Mouse (Mus musculus): ENCODE data around the gene Sntb2. TPM values are rescaled to one million over a fixed set of nuclear protein-coding genes. Genes with fewer than 3 reads are reported as not detected.

The Sntb2 gene
- polyA plus RNA-seq, 1 experiment from 2014 or later, result 4.9 TPM

DNA sequence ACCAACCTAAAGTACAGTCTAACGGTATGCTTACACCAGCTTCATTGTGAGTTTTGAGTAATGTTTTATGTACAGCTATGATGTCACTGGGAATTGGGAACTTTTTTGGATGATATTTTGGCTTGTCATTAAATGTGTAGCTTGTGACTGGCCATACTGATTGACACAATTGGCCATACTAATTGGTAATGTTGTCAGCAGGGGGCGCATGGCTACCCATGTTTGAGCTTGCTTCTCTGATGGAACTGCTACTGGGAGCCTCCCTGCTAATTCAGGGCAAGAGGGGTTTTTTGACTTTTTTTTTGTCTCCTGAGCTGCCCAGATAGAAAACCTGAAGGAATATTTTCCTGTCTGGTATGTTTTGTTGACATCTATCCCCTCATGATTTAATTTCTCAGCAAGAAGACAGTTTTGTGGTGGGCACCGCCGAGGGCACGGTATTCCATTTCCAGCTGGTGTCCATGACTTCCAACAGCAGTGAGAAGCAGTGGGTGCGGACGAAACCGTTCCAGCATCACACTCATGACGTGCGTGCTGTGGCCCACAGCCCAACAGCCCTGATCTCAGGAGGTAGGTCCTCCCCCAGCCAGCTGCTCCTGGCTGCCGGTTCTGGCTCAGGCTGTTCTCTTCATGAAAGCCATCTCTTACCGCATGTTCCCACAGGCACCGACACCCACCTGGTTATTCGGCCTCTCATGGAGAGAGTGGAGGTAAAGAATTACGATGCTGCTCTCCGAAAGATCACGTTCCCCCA lies 29.6 kb upstream of the Sntb2 start:
- no peaks in the 10 kb centered on the region for H3K27me3 ChIP-seq (replicated peaks; ENCODE audit: control insufficient read depth, insufficient read depth, low read length)
- no peak overlapping the region for H3K9ac ChIP-seq (ENCODE audit: low read depth, low read length)
- WGBS, result 91% methylated on average over 17 of the region's 17 CpGs
- DNase-seq (ENCODE audit: low spot score) (no peak), ATAC-seq (replicated peaks; ENCODE audit: low FRiP score) (no peak)
- peaks cover 62% of the 10 kb centered on the region for H3K36me3 ChIP-seq (ENCODE audit: control insufficient read depth, insufficient read depth, low read length)
- no peaks in the 10 kb centered on the region for H3K4me1 ChIP-seq (replicated peaks; ENCODE audit: control insufficient read depth, insufficient read depth, low read length)
- H3K4me2 ChIP-seq, result no peak overlapping the region
- H3K27ac ChIP-seq (ENCODE audit: low read depth, low read length), result no peak overlapping the region
- no peaks in the 10 kb centered on the region for H3K9me3 ChIP-seq (ENCODE audit: control insufficient read depth, low read length)
- no peak overlapping the region for H3K4me3 ChIP-seq (ENCODE audit: low read depth, low read length)

- H3K27ac ChIP-seq (ENCODE audit: low read depth, low read length), result no peak overlapping the region
- ATAC-seq (replicated peaks; ENCODE audit: low FRiP score) (no peak), DNase-seq (ENCODE audit: low spot score) (no peak)
- H3K36me3 ChIP-seq (ENCODE audit: control insufficient read depth, insufficient read depth, low read length), result peaks cover 63% of the 10 kb centered on the region
- no peak overlapping the region for H3K4me3 ChIP-seq (ENCODE audit: low read depth, low read length)
- H3K9ac ChIP-seq (ENCODE audit: low read depth, low read length), result no peak overlapping the region
- no peak overlapping the region for H3K4me2 ChIP-seq
- no peaks in the 10 kb centered on the region for H3K9me3 ChIP-seq (ENCODE audit: control insufficient read depth, low read length)
- WGBS, result 89% methylated on average over 6 of the region's 6 CpGs
- H3K4me1 ChIP-seq (replicated peaks; ENCODE audit: control insufficient read depth, insufficient read depth, low read length), result no peaks in the 10 kb centered on the region
- H3K27me3 ChIP-seq (replicated peaks; ENCODE audit: control insufficient read depth, insufficient read depth, low read length), result no peaks in the 10 kb centered on the region
Measured at GRCm38 (mm10) chr8:106906635-106907034, 28.9 kb upstream of the Sntb2 start.

- 87% methylated on average over 6 of the region's 6 CpGs for WGBS
- Histone ChIP-seq H3K9ac (ENCODE audit: low read depth, low read length) (no peak overlapping the region), H3K36me3 (ENCODE audit: control insufficient read depth, insufficient read depth, low read length) (peaks cover 58% of the 10 kb centered on the region; the same call in 1 of the 2 replicates), H3K27ac (ENCODE audit: low read depth, low read length) (no peak overlapping the region), H3K4me1 (replicated peaks; ENCODE audit: control insufficient read depth, insufficient read depth, low read length) (no peaks in the 10 kb centered on the region), H3K4me2 (no peak overlapping the region), H3K9me3 (ENCODE audit: control insufficient read depth, low read length) (no peaks in the 10 kb centered on the region), H3K27me3 (replicated peaks; ENCODE audit: control insufficient read depth, insufficient read depth, low read length) (no peaks in the 10 kb centered on the region), H3K4me3 (ENCODE audit: low read depth, low read length) (no peak overlapping the region)
- DNase-seq (ENCODE audit: low spot score) (no peak), ATAC-seq (replicated peaks; ENCODE audit: low FRiP score) (no peak)
Measured at GRCm38 (mm10) chr8:106907450-106907849, 28.1 kb upstream of the Sntb2 start.

- H3K27me3 ChIP-seq (replicated peaks; ENCODE audit: control insufficient read depth, insufficient read depth, low read length), result no peaks in the 10 kb centered on the region
- no peak for DNase-seq (ENCODE audit: low spot score)
- no peaks in the 10 kb centered on the region for H3K4me1 ChIP-seq (replicated peaks; ENCODE audit: control insufficient read depth, insufficient read depth, low read length)
- H3K4me3 ChIP-seq (ENCODE audit: low read depth, low read length), result no peak overlapping the region
- ATAC-seq (replicated peaks; ENCODE audit: low FRiP score), result no peak
- H3K36me3 ChIP-seq (ENCODE audit: control insufficient read depth, insufficient read depth, low read length), result peaks cover 57% of the 10 kb centered on the region
- no peaks in the 10 kb centered on the region for H3K9me3 ChIP-seq (ENCODE audit: control insufficient read depth, low read length)
- no peak overlapping the region for H3K4me2 ChIP-seq
- H3K9ac ChIP-seq (ENCODE audit: low read depth, low read length), result no peak overlapping the region
- 92% methylated on average over 7 of the region's 7 CpGs for WGBS
- no peak overlapping the region for H3K27ac ChIP-seq (ENCODE audit: low read depth, low read length)
Measured at GRCm38 (mm10) chr8:106908291-106908690, 27.3 kb upstream of the Sntb2 start.

DNA sequence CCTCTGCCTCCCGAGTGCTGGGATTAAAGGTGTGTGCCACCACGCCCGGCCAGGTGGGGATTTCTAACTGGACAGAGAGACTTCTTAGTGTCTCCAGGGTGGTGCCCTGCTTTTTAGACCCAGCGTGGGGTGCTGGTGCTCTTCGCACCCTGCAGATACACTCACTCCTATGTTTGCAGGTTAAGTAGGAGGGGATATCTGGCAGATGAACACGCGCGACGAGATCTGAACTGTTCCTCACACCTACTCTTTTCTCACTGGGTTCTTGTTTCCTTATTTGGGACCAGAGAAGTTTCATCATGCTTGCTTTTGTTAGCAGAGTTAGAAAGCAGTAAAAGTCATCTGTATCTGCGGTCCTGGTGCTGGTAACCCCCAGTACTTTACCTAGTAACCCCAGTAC lies 21.9 kb upstream of the Sntb2 start:
- DNase-seq (ENCODE audit: low spot score) (no peak), ATAC-seq (replicated peaks; ENCODE audit: low FRiP score) (no peak)
- Histone ChIP-seq H3K4me2 (no peak overlapping the region), H3K27me3 (replicated peaks; ENCODE audit: control insufficient read depth, insufficient read depth, low read length) (no peaks in the 10 kb centered on the region), H3K9me3 (ENCODE audit: control insufficient read depth, low read length) (no peaks in the 10 kb centered on the region), H3K9ac (ENCODE audit: low read depth, low read length) (no peak overlapping the region), H3K36me3 (ENCODE audit: control insufficient read depth, insufficient read depth, low read length) (peaks cover 54% of the 10 kb centered on the region), H3K4me1 (replicated peaks; ENCODE audit: control insufficient read depth, insufficient read depth, low read length) (no peaks in the 10 kb centered on the region), H3K27ac (ENCODE audit: low read depth, low read length) (no peak overlapping the region), H3K4me3 (ENCODE audit: low read depth, low read length) (no peak overlapping the region)
- WGBS, result 97% methylated on average over 10 of the region's 10 CpGs

GRCm38 (mm10) chr8:106919721-106920394 lies 15.7 kb upstream of the Sntb2 start:
- Histone ChIP-seq H3K4me3 (ENCODE audit: low read depth, low read length) (no peak overlapping the region), H3K36me3 (ENCODE audit: control insufficient read depth, insufficient read depth, low read length) (peaks cover 54% of the 10 kb centered on the region), H3K27me3 (replicated peaks; ENCODE audit: control insufficient read depth, insufficient read depth, low read length) (no peaks in the 10 kb centered on the region), H3K4me2 (no peak overlapping the region), H3K27ac (ENCODE audit: low read depth, low read length) (no peak overlapping the region), H3K9me3 (ENCODE audit: control insufficient read depth, low read length) (no peaks in the 10 kb centered on the region), H3K9ac (ENCODE audit: low read depth, low read length) (no peak overlapping the region), H3K4me1 (replicated peaks; ENCODE audit: control insufficient read depth, insufficient read depth, low read length) (no peaks in the 10 kb centered on the region)
- ATAC-seq (replicated peaks; ENCODE audit: low FRiP score) (no peak), DNase-seq (ENCODE audit: low spot score) (no peak)
- WGBS, result 89% methylated on average over 8 of the region's 8 CpGs

GRCm38 (mm10) chr8:106920395-106920741 lies 15.2 kb upstream of the Sntb2 start:
- Histone ChIP-seq H3K36me3 (ENCODE audit: control insufficient read depth, insufficient read depth, low read length) (peaks cover 54% of the 10 kb centered on the region), H3K27me3 (replicated peaks; ENCODE audit: control insufficient read depth, insufficient read depth, low read length) (no peaks in the 10 kb centered on the region), H3K4me2 (no peak overlapping the region), H3K9ac (ENCODE audit: low read depth, low read length) (no peak overlapping the region), H3K9me3 (ENCODE audit: control insufficient read depth, low read length) (no peaks in the 10 kb centered on the region), H3K27ac (ENCODE audit: low read depth, low read length) (no peak overlapping the region), H3K4me3 (ENCODE audit: low read depth, low read length) (no peak overlapping the region), H3K4me1 (replicated peaks; ENCODE audit: control insufficient read depth, insufficient read depth, low read length) (no peaks in the 10 kb centered on the region)
- ATAC-seq (replicated peaks; ENCODE audit: low FRiP score) (no peak), DNase-seq (ENCODE audit: low spot score) (no peak)
- WGBS, result 95% methylated on average over 5 of the region's 5 CpGs

- ATAC-seq (replicated peaks; ENCODE audit: low FRiP score) (no peak), DNase-seq (ENCODE audit: low spot score) (no peak)
- no peaks in the 10 kb centered on the region for H3K27me3 ChIP-seq (replicated peaks; ENCODE audit: control insufficient read depth, insufficient read depth, low read length)
- H3K9me3 ChIP-seq (ENCODE audit: control insufficient read depth, low read length), result no peaks in the 10 kb centered on the region
- no peak overlapping the region for H3K4me3 ChIP-seq (ENCODE audit: low read depth, low read length)
- no peak overlapping the region for H3K9ac ChIP-seq (ENCODE audit: low read depth, low read length)
- peaks cover 24% of the 10 kb centered on the region for H3K36me3 ChIP-seq (ENCODE audit: control insufficient read depth, insufficient read depth, low read length)
- WGBS, result 82% methylated on average over 4 of the region's 4 CpGs
- no peak overlapping the region for H3K27ac ChIP-seq (ENCODE audit: low read depth, low read length)
- no peaks in the 10 kb centered on the region for H3K4me1 ChIP-seq (replicated peaks; ENCODE audit: control insufficient read depth, insufficient read depth, low read length)
- no peak overlapping the region for H3K4me2 ChIP-seq
Measured at GRCm38 (mm10) chr8:106924057-106924456, 11.5 kb upstream of the Sntb2 start.

DNA sequence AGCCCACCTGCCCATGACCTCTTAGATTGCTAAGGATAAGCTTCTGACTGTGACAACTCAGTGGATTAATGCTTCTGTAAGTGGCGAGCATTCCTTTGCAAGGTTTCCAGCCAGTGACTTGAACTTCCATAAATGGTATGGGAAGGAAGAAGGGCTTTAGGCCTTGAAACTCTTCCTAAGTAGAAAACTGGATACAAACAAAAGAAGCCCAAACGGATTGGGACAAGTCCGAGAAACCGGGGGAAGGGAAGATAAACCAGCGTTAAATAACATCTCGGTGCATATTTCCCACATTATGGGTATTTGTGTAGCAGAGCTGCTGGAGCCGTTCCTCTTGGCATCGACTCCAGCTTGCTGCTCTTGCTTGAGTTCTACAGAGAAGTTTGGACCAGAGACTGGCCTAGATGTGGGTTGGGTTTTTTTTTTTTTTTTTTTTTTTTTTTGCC lies 10.6 kb upstream of the Sntb2 start:
- no peak for DNase-seq (ENCODE audit: low spot score)
- peaks cover 15% of the 10 kb centered on the region for H3K36me3 ChIP-seq (ENCODE audit: control insufficient read depth, insufficient read depth, low read length)
- no peaks in the 10 kb centered on the region for H3K4me1 ChIP-seq (replicated peaks; ENCODE audit: control insufficient read depth, insufficient read depth, low read length)
- no peak overlapping the region for H3K4me2 ChIP-seq
- no peak overlapping the region for H3K9ac ChIP-seq (ENCODE audit: low read depth, low read length)
- H3K27ac ChIP-seq (ENCODE audit: low read depth, low read length), result no peak overlapping the region
- H3K9me3 ChIP-seq (ENCODE audit: control insufficient read depth, low read length), result no peaks in the 10 kb centered on the region
- 83% methylated on average over 8 of the region's 8 CpGs for WGBS
- no peak overlapping the region for H3K4me3 ChIP-seq (ENCODE audit: low read depth, low read length)
- no peak for ATAC-seq (replicated peaks; ENCODE audit: low FRiP score)
- no peaks in the 10 kb centered on the region for H3K27me3 ChIP-seq (replicated peaks; ENCODE audit: control insufficient read depth, insufficient read depth, low read length)
